Mouse (Mus musculus): Measurements from ENCODE around the gene Gna15. TPM values are rescaled to one million over a fixed set of nuclear protein-coding genes. Genes with fewer than 3 reads are reported as not detected.

The Gna15 gene
- total and polyA plus RNA-seq, 3 experiments: 23.0 to 142 (median 33.0) TPM

Other genes starting within 250 kb of the Gna15 start
- gene Tjp3, start 232.6 kb downstream of the Gna15 start, total RNA-seq (2012; rRNA removed): 2.5 and 2.9 TPM in 2 replicates
- gene Tjp3, start 232.6 kb downstream of the Gna15 start, polyA plus RNA-seq (2012; ENCODE audit: insufficient read depth in 1 of 2, insufficient read length in 2 of 2, low read depth in 1 of 2, low replicate concordance in 2 of 2, missing spikeins in 1 of 2): 1 to 10 TPM in 1 of 2 experiments, not detected in 1; 4.9 TPM
- gene Pip5k1c, start 231.3 kb downstream of the Gna15 start, total RNA-seq (2012; rRNA removed): 14.1 and 14.4 TPM in 2 replicates
- 10 to 100 TPM in 1 of 2 experiments, not detected in 1; 40.5 TPM for gene Pip5k1c, start 231.3 kb downstream of the Gna15 start, polyA plus RNA-seq (2012; ENCODE audit: insufficient read depth in 1 of 2, insufficient read length in 2 of 2, low read depth in 1 of 2, low replicate concordance in 2 of 2, missing spikeins in 1 of 2)
- 43.5 and 47.6 TPM in 2 replicates for gene Cactin, start 203.1 kb downstream of the Gna15 start, total RNA-seq (2012; rRNA removed)
- 10 to 100 TPM in 1 of 2 experiments, not detected in 1; 66.8 TPM for gene Cactin, start 203.1 kb downstream of the Gna15 start, polyA plus RNA-seq (2012; ENCODE audit: insufficient read depth in 1 of 2, insufficient read length in 2 of 2, low read depth in 1 of 2, low replicate concordance in 2 of 2, missing spikeins in 1 of 2)
- 0.13 TPM in 1 of 2 replicates, not detected in the other for gene Tbxa2r, start 195.5 kb downstream of the Gna15 start, total RNA-seq (2012; rRNA removed)
- gene Tbxa2r, start 195.5 kb downstream of the Gna15 start, polyA plus RNA-seq (2012; ENCODE audit: insufficient read depth in 1 of 2, insufficient read length in 2 of 2, low read depth in 1 of 2, low replicate concordance in 2 of 2, missing spikeins in 1 of 2): under 1 TPM in 1 of 2 experiments, not detected in 1; 0.31 TPM
- gene Gipc3, start 181.0 kb downstream of the Gna15 start, total RNA-seq (2012; rRNA removed): not detected in 2 replicates
- gene Gipc3, start 181.0 kb downstream of the Gna15 start, polyA plus RNA-seq (2012; ENCODE audit: insufficient read depth in 1 of 2, insufficient read length in 2 of 2, low read depth in 1 of 2, low replicate concordance in 2 of 2, missing spikeins in 1 of 2): not detected
- 22.8 and 27.0 TPM in 2 replicates for gene Hmg20b, start 173.7 kb downstream of the Gna15 start, total RNA-seq (2012; rRNA removed)
- 10 to 100 TPM in 1 of 2 experiments, not detected in 1; 92.7 TPM for gene Hmg20b, start 173.7 kb downstream of the Gna15 start, polyA plus RNA-seq (2012; ENCODE audit: insufficient read depth in 1 of 2, insufficient read length in 2 of 2, low read depth in 1 of 2, low replicate concordance in 2 of 2, missing spikeins in 1 of 2)
- 17.9 and 29.0 TPM in 2 replicates for gene Mfsd12, start 166.7 kb downstream of the Gna15 start, total RNA-seq (2012; rRNA removed)
- 10 to 100 TPM in 1 of 2 experiments, not detected in 1; 22.5 TPM for gene Mfsd12, start 166.7 kb downstream of the Gna15 start, polyA plus RNA-seq (2012; ENCODE audit: insufficient read depth in 1 of 2, insufficient read length in 2 of 2, low read depth in 1 of 2, low replicate concordance in 2 of 2, missing spikeins in 1 of 2)
- gene 4930404N11Rik, start 158.4 kb downstream of the Gna15 start, total RNA-seq (2012; rRNA removed): 6.7 and 12.1 TPM in 2 replicates
- 1 to 10 TPM in 1 of 2 experiments, not detected in 1; 3.1 TPM for gene 4930404N11Rik, start 158.4 kb downstream of the Gna15 start, polyA plus RNA-seq (2012; ENCODE audit: insufficient read depth in 1 of 2, insufficient read length in 2 of 2, low read depth in 1 of 2, low replicate concordance in 2 of 2, missing spikeins in 1 of 2)
- 20.7 and 24.7 TPM in 2 replicates for gene Fzr1, start 145.7 kb downstream of the Gna15 start, total RNA-seq (2012; rRNA removed)
- 100 to 1,000 TPM in 1 of 2 experiments, not detected in 1; 115 TPM for gene Fzr1, start 145.7 kb downstream of the Gna15 start, polyA plus RNA-seq (2012; ENCODE audit: insufficient read depth in 1 of 2, insufficient read length in 2 of 2, low read depth in 1 of 2, low replicate concordance in 2 of 2, missing spikeins in 1 of 2)
- gene Dohh, start 139.8 kb downstream of the Gna15 start, total RNA-seq (2012; rRNA removed): 153 and 157 TPM in 2 replicates
- gene Dohh, start 139.8 kb downstream of the Gna15 start, polyA plus RNA-seq (2012; ENCODE audit: insufficient read depth in 1 of 2, insufficient read length in 2 of 2, low read depth in 1 of 2, low replicate concordance in 2 of 2, missing spikeins in 1 of 2): 100 to 1,000 TPM in 1 of 2 experiments, not detected in 1; 145 TPM
- 0.46 and 0.62 TPM in 2 replicates for gene Gm48551, start 139.8 kb downstream of the Gna15 start, total RNA-seq (2012; rRNA removed)
- 1 to 10 TPM in 1 of 2 experiments, not detected in 1; 2.6 TPM for gene Gm48551, start 139.8 kb downstream of the Gna15 start, polyA plus RNA-seq (2012; ENCODE audit: insufficient read depth in 1 of 2, insufficient read length in 2 of 2, low read depth in 1 of 2, low replicate concordance in 2 of 2, missing spikeins in 1 of 2)
- 0.49 and 0.89 TPM in 2 replicates for gene Gm48552, start 135.2 kb downstream of the Gna15 start, total RNA-seq (2012; rRNA removed)
- gene Gm48552, start 135.2 kb downstream of the Gna15 start, polyA plus RNA-seq (2012; ENCODE audit: insufficient read depth in 1 of 2, insufficient read length in 2 of 2, low read depth in 1 of 2, low replicate concordance in 2 of 2, missing spikeins in 1 of 2): 1 to 10 TPM in 1 of 2 experiments, not detected in 1; 1.2 TPM
- 6.5 and 6.7 TPM in 2 replicates for gene Smim24, start 131.2 kb downstream of the Gna15 start, total RNA-seq (2012; rRNA removed)
- gene Smim24, start 131.2 kb downstream of the Gna15 start, polyA plus RNA-seq (2012; ENCODE audit: insufficient read depth in 1 of 2, insufficient read length in 2 of 2, low read depth in 1 of 2, low replicate concordance in 2 of 2, missing spikeins in 1 of 2): 10 to 100 TPM in 1 of 2 experiments, not detected in 1; 29.5 TPM
- gene Nfic, start 68.6 kb downstream of the Gna15 start, total RNA-seq (2012; rRNA removed): 2.0 and 3.6 TPM in 2 replicates
- gene Nfic, start 68.6 kb downstream of the Gna15 start, polyA plus RNA-seq (2012; ENCODE audit: insufficient read depth in 1 of 2, insufficient read length in 2 of 2, low read depth in 1 of 2, low replicate concordance in 2 of 2, missing spikeins in 1 of 2): 1 to 10 TPM in 1 of 2 experiments, not detected in 1; 9.7 TPM
- gene Celf5, start 41.5 kb downstream of the Gna15 start, total RNA-seq (2012; rRNA removed): 0.03 and 0.08 TPM in 2 replicates
- under 1 TPM in 1 of 2 experiments, not detected in 1; 0.38 TPM for gene Celf5, start 41.5 kb downstream of the Gna15 start, polyA plus RNA-seq (2012; ENCODE audit: insufficient read depth in 1 of 2, insufficient read length in 2 of 2, low read depth in 1 of 2, low replicate concordance in 2 of 2, missing spikeins in 1 of 2)
- 120 and 136 TPM in 2 replicates for gene Ncln, start 27.8 kb downstream of the Gna15 start, total RNA-seq (2012; rRNA removed)
- gene Ncln, start 27.8 kb downstream of the Gna15 start, polyA plus RNA-seq (2012; ENCODE audit: insufficient read depth in 1 of 2, insufficient read length in 2 of 2, low read depth in 1 of 2, low replicate concordance in 2 of 2, missing spikeins in 1 of 2): 100 to 1,000 TPM; 215 to 276 TPM
- 1.7 and 2.1 TPM in 2 replicates for gene S1pr4, start 24.1 kb downstream of the Gna15 start, total RNA-seq (2012; rRNA removed)
- 1 to 10 TPM in 1 of 2 experiments, not detected in 1; 1.6 TPM for gene S1pr4, start 24.1 kb downstream of the Gna15 start, polyA plus RNA-seq (2012; ENCODE audit: insufficient read depth in 1 of 2, insufficient read length in 2 of 2, low read depth in 1 of 2, low replicate concordance in 2 of 2, missing spikeins in 1 of 2)
- gene Gna11, start 21.0 kb upstream of the Gna15 start, total RNA-seq (2012; rRNA removed): 12.2 and 14.1 TPM in 2 replicates
- 10 to 100 TPM in 1 of 2 experiments, not detected in 1; 18.4 TPM for gene Gna11, start 21.0 kb upstream of the Gna15 start, polyA plus RNA-seq (2012; ENCODE audit: insufficient read depth in 1 of 2, insufficient read length in 2 of 2, low read depth in 1 of 2, low replicate concordance in 2 of 2, missing spikeins in 1 of 2)
- 170 and 197 TPM in 2 replicates for gene Aes, start 35.3 kb upstream of the Gna15 start, total RNA-seq (2012; rRNA removed)
- gene Aes, start 35.3 kb upstream of the Gna15 start, polyA plus RNA-seq (2012; ENCODE audit: insufficient read depth in 1 of 2, insufficient read length in 2 of 2, low read depth in 1 of 2, low replicate concordance in 2 of 2, missing spikeins in 1 of 2): 100 to 1,000 TPM in 1 of 2 experiments, not detected in 1; 355 TPM
- 0.19 and 0.75 TPM in 2 replicates for gene Tle2, start 50.3 kb upstream of the Gna15 start, total RNA-seq (2012; rRNA removed)
- 1 to 10 TPM in 1 of 2 experiments, not detected in 1; 2.4 TPM for gene Tle2, start 50.3 kb upstream of the Gna15 start, polyA plus RNA-seq (2012; ENCODE audit: insufficient read depth in 1 of 2, insufficient read length in 2 of 2, low read depth in 1 of 2, low replicate concordance in 2 of 2, missing spikeins in 1 of 2)
- 16.9 and 17.3 TPM in 2 replicates for gene Tle6, start 76.8 kb upstream of the Gna15 start, total RNA-seq (2012; rRNA removed)
- gene Tle6, start 76.8 kb upstream of the Gna15 start, polyA plus RNA-seq (2012; ENCODE audit: insufficient read depth in 1 of 2, insufficient read length in 2 of 2, low read depth in 1 of 2, low replicate concordance in 2 of 2, missing spikeins in 1 of 2): 10 to 100 TPM in 1 of 2 experiments, not detected in 1; 31.9 TPM
- gene BC025920, start 82.0 kb upstream of the Gna15 start, total RNA-seq (2012; rRNA removed): 0.98 and 1.1 TPM in 2 replicates
- gene BC025920, start 82.0 kb upstream of the Gna15 start, polyA plus RNA-seq (2012; ENCODE audit: insufficient read depth in 1 of 2, insufficient read length in 2 of 2, low read depth in 1 of 2, low replicate concordance in 2 of 2, missing spikeins in 1 of 2): 1 to 10 TPM in 1 of 2 experiments, not detected in 1; 1.7 TPM
- 8.2 and 10.5 TPM in 2 replicates for gene Sirt6, start 103.6 kb upstream of the Gna15 start, total RNA-seq (2012; rRNA removed)
- gene Sirt6, start 103.6 kb upstream of the Gna15 start, polyA plus RNA-seq (2012; ENCODE audit: insufficient read depth in 1 of 2, insufficient read length in 2 of 2, low read depth in 1 of 2, low replicate concordance in 2 of 2, missing spikeins in 1 of 2): 10 to 100 TPM in 1 of 2 experiments, not detected in 1; 38.2 TPM
- gene Ankrd24, start 104.3 kb upstream of the Gna15 start, total RNA-seq (2012; rRNA removed): 3.2 and 4.5 TPM in 2 replicates
- 10 to 100 TPM in 1 of 2 experiments, not detected in 1; 14.6 TPM for gene Ankrd24, start 104.3 kb upstream of the Gna15 start, polyA plus RNA-seq (2012; ENCODE audit: insufficient read depth in 1 of 2, insufficient read length in 2 of 2, low read depth in 1 of 2, low replicate concordance in 2 of 2, missing spikeins in 1 of 2)
- gene Gm10778, start 124.8 kb upstream of the Gna15 start, total RNA-seq (2012; rRNA removed): 3.5 and 3.9 TPM in 2 replicates
- 1 to 10 TPM in 1 of 2 experiments, not detected in 1; 2.0 TPM for gene Gm10778, start 124.8 kb upstream of the Gna15 start, polyA plus RNA-seq (2012; ENCODE audit: insufficient read depth in 1 of 2, insufficient read length in 2 of 2, low read depth in 1 of 2, low replicate concordance in 2 of 2, missing spikeins in 1 of 2)
- 4.2 and 4.9 TPM in 2 replicates for gene Zfp433, start 180.6 kb upstream of the Gna15 start, total RNA-seq (2012; rRNA removed)
- gene Zfp433, start 180.6 kb upstream of the Gna15 start, polyA plus RNA-seq (2012; ENCODE audit: insufficient read depth in 1 of 2, insufficient read length in 2 of 2, low read depth in 1 of 2, low replicate concordance in 2 of 2, missing spikeins in 1 of 2): 1 to 10 TPM in 1 of 2 experiments, not detected in 1; 3.0 TPM
- gene Gm3055, start 246.9 kb upstream of the Gna15 start, total RNA-seq (2012; rRNA removed): not detected in 2 replicates
- gene Gm3055, start 246.9 kb upstream of the Gna15 start, polyA plus RNA-seq (2012; ENCODE audit: insufficient read depth in 1 of 2, insufficient read length in 2 of 2, low read depth in 1 of 2, low replicate concordance in 2 of 2, missing spikeins in 1 of 2): not detected

Measured in MEL (cell line).